Mouse (Mus musculus) heart, embryonic 13.5 days (tissue): ENCODE measurements around the gene Pabpc4. TPM values are rescaled to one million over a fixed set of nuclear protein-coding genes. Genes with fewer than 3 reads are reported as not detected.
A peak's percentile ranks its signal among the peaks of the same experiment; 100 is the strongest.

Source experiments
- ATAC-seq: fragments of 200-750 bp; cut with Nextera tagmentation; 2 replicates; pipeline ENCODE4 v1.8.0; 2017; ENCODE audit warnings: moderate TSS enrichment; ENCODE audit not compliant: insufficient number of reproducible peaks, low FRiP score, low TSS enrichment; ENCODE audit errors: extremely low read depth
- H3K27ac ChIP-seq: fragments of 300-500 bp; sonication (generic); replicated peaks from 2 replicates; pipeline ENCODE4 v1.5.1; 2015; ENCODE audit warnings: moderate library complexity, mild to moderate bottlenecking, inconsistent platforms
- H3K27me3 ChIP-seq: fragments of 300-500 bp; sonication (generic); replicated peaks from 2 replicates; pipeline ENCODE4 v1.6.1; 2015; ENCODE audit warnings: mild to moderate bottlenecking, inconsistent platforms
- H3K36me3 ChIP-seq: fragments of 300-500 bp; sonication (generic); 2 replicates; pipeline ENCODE4 v1.6.1; 2015; ENCODE audit warnings: mild to moderate bottlenecking, inconsistent platforms
- H3K4me1 ChIP-seq: fragments of 300-500 bp; sonication (generic); 2 replicates; pipeline ENCODE4 v1.6.1; 2015; ENCODE audit warnings: inconsistent platforms
- H3K4me2 ChIP-seq: fragments of 300-500 bp; sonication (generic); 2 replicates; pipeline ENCODE4 v1.6.1; 2015; ENCODE audit warnings: inconsistent platforms, mild to moderate bottlenecking, moderate library complexity
- H3K4me3 ChIP-seq: fragments of 300-500 bp; sonication (generic); 2 replicates; pipeline ENCODE4 v1.5.1; 2015; ENCODE audit warnings: moderate library complexity, mild to moderate bottlenecking, inconsistent platforms
- H3K9ac ChIP-seq: fragments of 300-500 bp; sonication (generic); 2 replicates; pipeline ENCODE4 v1.6.1; 2015; ENCODE audit warnings: inconsistent platforms, mild to moderate bottlenecking, moderate library complexity
- H3K9me3 ChIP-seq: fragments of 300-500 bp; sonication (generic); 2 replicates; pipeline ENCODE4 v1.6.1; 2016; ENCODE audit warnings: inconsistent platforms
- WGBS: fragments of 180-500 bp; shearing (Covaris S2); methylation state at CpG from one replicate; pipeline ENCODE4 v1.1.7; 2015; ENCODE audit warnings: mixed read lengths; 5-methylcytosine and 5-hydroxymethylcytosine counted together
- polyA plus RNA-seq: library from polyadenylated mRNA; unstranded; fragments of >200 nt; fragmentation: Nextera tagmentation; extraction: Ambion mirVana; gene quantifications from 2 replicates; pipeline ENCODE4 v1.2.1, GENCODE M21; 2015

The Pabpc4 gene
- polyA plus RNA-seq, 1 experiment from 2014 or later: 56.4 TPM

DNA sequence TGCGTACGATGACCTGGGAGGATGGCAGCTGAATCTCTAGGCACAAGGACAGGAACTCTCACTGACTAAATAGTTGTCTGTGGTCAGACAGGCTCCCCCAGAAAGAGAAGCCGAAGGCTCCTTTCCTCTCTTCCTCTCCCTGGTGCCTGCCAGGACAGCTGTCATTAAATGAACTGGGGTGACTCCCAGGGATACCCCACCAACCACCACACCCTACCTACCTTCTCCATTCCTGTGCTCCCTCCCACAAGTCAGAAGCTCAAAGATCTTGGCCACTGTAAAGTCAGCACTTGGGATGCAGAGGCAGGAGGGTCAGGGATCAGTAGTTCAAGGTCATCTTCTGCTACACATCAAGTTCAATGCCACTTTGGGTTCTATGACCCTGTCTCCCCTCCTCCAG lies 29.3 kb upstream of the Pabpc4 start:
- Histone ChIP-seq H3K4me1 (peaks cover 60% of the 10 kb centered on the region), H3K9me3 (no peaks in the 10 kb centered on the region), H3K27me3 (peaks cover 42% of the 10 kb centered on the region), H3K9ac (peak overlapping the region; percentile 83), H3K27ac (no peak overlapping the region), H3K36me3 (no peaks in the 10 kb centered on the region), H3K4me2 (peak overlapping the region; percentile 89; the same call in 1 of the 2 replicates), H3K4me3 (peak overlapping the region; percentile 60; the same call in 1 of the 2 replicates)
- 68% methylated on average over 3 of the region's 3 CpGs for WGBS
- ATAC-seq: no peak

DNA sequence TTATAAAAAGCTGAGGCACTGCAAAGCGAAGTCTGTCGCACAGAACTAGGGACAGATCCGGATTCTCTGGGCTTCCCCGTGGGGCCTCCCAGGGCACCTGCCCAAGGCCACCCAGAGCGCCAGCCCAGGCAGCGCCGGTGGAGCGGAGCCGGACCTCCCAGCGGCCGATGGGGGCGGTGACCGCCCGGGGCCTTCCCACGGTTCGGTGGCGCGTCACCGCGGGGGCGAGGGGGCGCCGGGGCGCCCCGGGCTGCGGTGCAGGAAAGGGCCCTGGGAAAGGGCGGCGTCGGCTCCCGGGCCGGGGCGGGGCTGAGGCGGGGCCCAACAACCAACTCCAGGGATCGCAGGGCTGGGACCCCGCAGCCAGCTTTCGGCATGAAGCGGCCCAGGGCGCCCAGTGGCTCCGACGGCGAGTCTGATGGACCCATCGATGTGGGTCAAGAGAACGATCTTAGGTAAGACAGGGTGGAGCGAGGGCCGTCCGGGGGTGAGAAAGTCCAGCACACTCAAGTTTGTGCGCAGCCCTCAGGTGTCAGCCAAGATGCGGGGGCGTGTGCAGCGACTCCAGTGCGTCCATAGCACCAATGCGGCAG lies 28.6 kb upstream of the Pabpc4 start, which contains the start of gene Heyl:
TSS of gene Heyl (plus strand) at position 65 of the 593 bp plus-strand sequence.
- WGBS: 3% methylated on average over 52 of the region's 52 CpGs

DNA sequence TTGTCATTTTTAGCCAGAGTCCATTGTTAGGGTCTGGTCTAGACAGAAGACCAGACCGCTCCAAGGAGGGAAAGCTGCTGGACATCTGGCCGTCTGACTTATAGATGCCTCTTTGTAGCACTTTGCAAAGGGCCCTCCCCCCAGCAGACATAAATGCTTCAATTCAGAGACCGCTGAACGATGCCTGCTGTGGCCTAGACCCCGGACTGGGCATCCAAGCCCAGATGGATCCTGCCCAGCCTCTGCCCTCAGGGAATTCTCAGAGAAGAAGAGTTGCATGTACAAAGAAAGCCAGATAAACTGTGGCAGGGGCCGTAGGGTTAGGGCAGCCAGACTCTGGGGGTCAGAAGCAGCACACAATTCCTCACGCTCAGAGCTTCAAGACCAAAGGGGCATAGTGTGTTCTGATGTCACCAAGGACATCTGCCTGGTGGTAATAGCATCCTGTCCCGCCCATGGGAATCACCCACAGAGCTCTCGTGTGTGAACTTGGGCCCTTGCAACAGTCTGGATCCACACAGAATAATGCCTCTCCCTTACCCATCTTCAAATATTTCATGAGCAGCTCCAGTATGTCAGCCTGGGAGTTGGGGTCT lies 26.2 kb upstream of the Pabpc4 start:
- H3K9ac ChIP-seq: peak overlapping the region; percentile 34; the same call in 1 of the 2 replicates
- H3K9me3 ChIP-seq: no peaks in the 10 kb centered on the region
- ATAC-seq: no peak
- peaks cover 69% of the 10 kb centered on the region for H3K4me1 ChIP-seq
- H3K36me3 ChIP-seq: no peaks in the 10 kb centered on the region
- H3K27ac ChIP-seq: peak overlapping the region; percentile 73
- H3K27me3 ChIP-seq: peaks cover 50% of the 10 kb centered on the region
- H3K4me2 ChIP-seq: peak overlapping the region; percentile 89
- peak overlapping the region; percentile 3; the same call in 1 of the 2 replicates for H3K4me3 ChIP-seq
- 64% methylated on average over 9 of the region's 9 CpGs for WGBS

More for the DNA sequence above, 28.6 kb upstream of the Pabpc4 start, which contains the start of gene Heyl:
- Histone ChIP-seq H3K4me3 (peak within 1 kb of the TSS; percentile 60), H3K4me2 (peak within 1 kb of the TSS; percentile 89), H3K9ac (peak within 1 kb of the TSS; percentile 83), H3K9me3 (no peaks in the 10 kb centered on the region), H3K27ac (peak within 1 kb of the TSS; percentile 29; the same call in 1 of the 2 replicates), H3K27me3 (peaks cover 47% of the 10 kb centered on the region), H3K36me3 (no peaks in the 10 kb centered on the region), H3K4me1 (peaks cover 60% of the 10 kb centered on the region)
- ATAC-seq: peak; percentile 43; the same call in 1 of the 2 replicates

DNA sequence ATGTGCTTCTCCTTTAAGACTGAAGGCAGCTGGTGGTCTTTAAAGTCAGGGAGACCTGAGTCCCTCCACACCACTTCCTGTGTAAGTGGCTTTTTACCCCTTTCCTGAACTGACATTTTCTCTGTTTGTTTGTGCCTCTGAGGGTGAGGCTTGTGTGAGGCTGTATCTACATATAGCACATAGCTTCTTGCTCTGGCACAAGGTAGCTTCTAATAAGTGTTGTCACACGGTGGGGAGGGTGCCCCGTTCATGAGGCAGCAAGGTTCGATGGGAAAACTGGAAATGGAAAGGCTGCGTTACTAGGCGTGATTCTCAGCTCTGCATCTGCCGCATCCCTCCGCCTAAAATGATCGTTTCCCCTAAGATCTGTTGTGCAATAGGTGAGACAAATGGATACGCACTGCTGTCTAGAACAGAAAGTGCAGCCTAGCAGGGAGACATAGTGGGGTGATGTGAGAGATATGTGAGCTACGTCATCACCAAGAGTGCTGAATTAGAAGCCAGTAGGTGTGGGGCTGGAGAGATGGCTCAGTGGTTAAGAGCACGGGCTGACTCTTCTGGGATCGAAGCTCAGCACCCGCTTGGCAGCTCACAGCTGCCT lies 25.6 kb upstream of the Pabpc4 start:
- Histone ChIP-seq H3K4me1 (peaks cover 69% of the 10 kb centered on the region), H3K9ac (peak overlapping the region; percentile 34), H3K4me2 (peak overlapping the region; percentile 89), H3K4me3 (0 out of 2 replicates have a peak overlapping the region, but pooled peaks have one; percentile 3), H3K9me3 (no peaks in the 10 kb centered on the region), H3K27me3 (peaks cover 50% of the 10 kb centered on the region), H3K27ac (peak overlapping the region; percentile 73), H3K36me3 (peaks cover 3% of the 10 kb centered on the region; the same call in 1 of the 2 replicates)
- no peak for ATAC-seq
- WGBS: 72% methylated on average over 13 of the region's 13 CpGs

DNA sequence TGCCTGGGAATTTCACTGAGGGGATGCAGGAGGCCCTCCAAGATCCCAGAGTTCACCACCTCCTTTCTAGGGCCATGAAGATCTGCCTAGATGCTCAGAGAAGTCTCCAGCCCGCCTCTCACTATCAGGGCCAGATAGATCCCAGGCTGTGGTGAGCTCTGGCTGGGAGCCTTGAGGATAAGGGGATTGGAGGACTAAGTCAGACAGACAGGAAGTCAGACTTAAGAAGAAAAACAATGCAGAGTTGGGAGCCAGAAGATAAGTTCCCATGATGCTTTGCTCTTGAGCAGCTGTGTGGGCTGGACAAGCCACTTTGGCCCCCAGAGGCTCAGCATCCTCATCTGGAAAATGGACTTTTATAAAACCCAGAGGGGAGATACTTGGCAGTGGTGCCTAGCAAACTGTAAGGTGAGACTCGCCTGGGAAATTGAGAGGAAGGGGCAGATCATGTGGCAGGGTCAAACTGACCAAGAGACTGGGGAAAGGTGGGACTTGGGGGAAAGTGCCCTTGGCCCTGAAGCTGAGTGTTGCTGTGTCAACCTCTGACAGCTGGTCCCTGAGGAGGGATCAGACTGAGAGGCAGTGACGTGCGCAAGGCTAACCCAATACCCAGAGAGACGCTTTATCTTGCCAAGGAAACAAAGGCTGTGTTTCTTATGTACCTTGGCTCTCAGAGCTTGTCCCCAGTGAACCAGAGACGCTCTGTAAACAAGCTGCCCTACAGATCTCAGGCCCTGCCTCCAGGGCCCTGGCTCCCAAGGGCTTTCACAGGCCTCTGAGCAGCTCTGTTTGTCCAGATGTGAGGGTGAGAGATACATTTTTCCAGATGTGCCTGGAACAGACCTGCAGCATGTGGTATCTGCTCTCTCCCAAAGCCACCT lies 24.5 kb upstream of the Pabpc4 start:
- Histone ChIP-seq H3K9me3 (no peaks in the 10 kb centered on the region), H3K4me1 (peaks cover 68% of the 10 kb centered on the region), H3K27ac (peak overlapping the region; percentile 73), H3K4me2 (peak overlapping the region; percentile 89; the same call in 1 of the 2 replicates), H3K27me3 (peaks cover 47% of the 10 kb centered on the region), H3K36me3 (peaks cover 6% of the 10 kb centered on the region; the same call in 1 of the 2 replicates), H3K4me3 (no peak overlapping the region), H3K9ac (no peak overlapping the region)
- no peak for ATAC-seq
- 56% methylated on average over 6 of the region's 6 CpGs for WGBS

DNA sequence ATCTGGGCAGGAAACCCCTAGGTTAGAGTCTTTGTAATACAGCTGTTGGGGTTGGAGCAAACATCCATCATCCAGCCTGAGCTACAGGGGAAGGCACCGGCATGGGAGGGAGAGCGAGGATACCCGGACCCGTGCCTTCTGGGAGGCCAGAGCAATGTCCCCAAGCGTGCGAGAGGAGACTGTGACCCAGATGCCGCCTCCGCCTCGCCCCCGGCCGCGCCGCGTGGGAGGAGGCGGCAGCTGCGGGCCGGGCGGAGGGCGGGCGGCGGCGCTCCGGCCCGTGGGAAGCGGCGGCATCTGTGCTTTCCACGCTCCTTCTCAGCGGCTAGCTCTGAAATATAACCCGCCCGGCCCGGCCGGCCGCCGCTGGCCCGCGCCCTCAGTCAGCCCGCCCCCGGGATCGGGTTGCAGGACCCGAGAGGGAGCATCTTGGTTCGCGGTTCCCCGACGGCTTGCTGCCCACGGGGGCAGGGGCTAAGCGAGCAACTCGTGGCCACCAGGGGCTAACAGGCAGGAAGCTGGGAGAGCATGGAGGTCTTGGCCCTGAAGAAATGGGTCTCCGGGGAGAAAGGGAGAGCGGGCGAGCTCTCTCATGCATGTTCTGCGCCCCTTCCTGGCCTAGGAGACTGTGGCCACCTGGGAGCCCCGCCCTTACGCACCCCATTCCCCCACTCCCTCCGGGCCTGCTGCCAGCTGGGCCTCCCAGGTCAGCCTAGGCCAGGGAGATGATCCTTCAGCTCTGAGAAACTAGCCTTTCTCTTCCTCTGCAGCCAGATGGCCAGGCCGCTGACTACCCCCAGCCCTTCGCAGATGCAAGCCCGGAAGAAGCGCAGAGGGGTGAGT lies 22.6 kb upstream of the Pabpc4 start:
- Histone ChIP-seq H3K36me3 (peaks cover 6% of the 10 kb centered on the region; the same call in 1 of the 2 replicates), H3K9ac (peak overlapping the region; percentile 72), H3K9me3 (no peaks in the 10 kb centered on the region), H3K4me1 (peaks cover 60% of the 10 kb centered on the region), H3K27me3 (peaks cover 33% of the 10 kb centered on the region), H3K4me2 (peak overlapping the region; percentile 71), H3K4me3 (peak overlapping the region; percentile 44), H3K27ac (peak overlapping the region; percentile 73)
- 8% methylated on average over 58 of the region's 58 CpGs for WGBS
- ATAC-seq: 0 out of 2 replicates have a peak, but pooled peaks have one; percentile 16

DNA sequence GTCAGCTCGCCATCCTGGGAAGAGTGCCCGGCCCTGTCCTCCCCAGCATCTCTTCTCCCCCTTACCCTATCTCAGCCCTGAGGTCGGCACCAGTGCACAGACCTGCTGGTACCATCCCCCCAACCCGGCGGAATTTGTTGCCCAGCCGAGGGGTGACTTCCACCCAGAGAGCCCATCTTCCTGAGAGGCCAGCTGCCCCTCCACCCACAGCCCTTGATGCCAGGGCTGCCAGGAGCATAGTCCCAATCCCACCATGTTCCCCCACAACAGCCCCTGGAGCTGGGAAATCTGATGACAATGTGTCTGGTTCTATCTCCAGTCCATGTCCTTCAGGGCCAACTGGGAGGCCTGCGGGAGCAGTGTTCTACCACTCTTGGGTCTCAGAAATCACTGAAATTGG lies 15.9 kb upstream of the Pabpc4 start:
- WGBS: 76% methylated on average over 7 of the region's 7 CpGs
- no peaks in the 10 kb centered on the region for H3K9me3 ChIP-seq
- H3K4me3 ChIP-seq: no peak overlapping the region
- no peak overlapping the region for H3K4me2 ChIP-seq
- H3K9ac ChIP-seq: no peak overlapping the region
- H3K36me3 ChIP-seq: peaks cover 6% of the 10 kb centered on the region; the same call in 1 of the 2 replicates
- H3K27me3 ChIP-seq: 0 out of 2 replicates have a peak, but pooled peaks cover 5% of the 10 kb centered on the region
- ATAC-seq: no peak
- peak overlapping the region; percentile 96 for H3K27ac ChIP-seq
- peaks cover 46% of the 10 kb centered on the region for H3K4me1 ChIP-seq

DNA sequence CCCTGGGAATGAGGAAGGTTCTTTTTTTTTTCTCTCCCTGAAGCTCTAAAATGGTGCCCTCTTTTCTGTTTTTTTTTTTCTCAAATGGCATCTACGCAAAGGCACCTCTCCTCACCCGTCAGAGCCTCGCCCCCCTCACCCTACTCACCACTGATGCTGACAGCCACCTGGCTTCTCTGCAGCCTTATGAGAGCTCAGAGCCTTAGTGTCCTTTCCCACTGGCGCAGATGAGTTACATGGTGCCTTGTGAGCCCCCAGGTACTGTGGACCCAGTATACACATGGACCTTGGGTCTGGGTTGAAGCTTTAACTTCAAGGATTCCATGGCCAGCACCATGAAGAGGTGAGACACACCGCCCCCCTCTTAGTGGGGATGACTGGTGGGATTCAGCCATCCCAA lies 15.5 kb upstream of the Pabpc4 start:
- H3K9ac ChIP-seq: no peak overlapping the region; the same call in 1 of the 2 replicates
- H3K36me3 ChIP-seq: peaks cover 2% of the 10 kb centered on the region; the same call in 1 of the 2 replicates
- peak overlapping the region; percentile 39 for H3K4me2 ChIP-seq
- H3K4me1 ChIP-seq: peaks cover 46% of the 10 kb centered on the region
- peak overlapping the region; percentile 96 for H3K27ac ChIP-seq
- WGBS: 77% methylated on average over 5 of the region's 5 CpGs
- H3K27me3 ChIP-seq: 0 out of 2 replicates have a peak, but pooled peaks cover 5% of the 10 kb centered on the region
- H3K4me3 ChIP-seq: no peak overlapping the region
- H3K9me3 ChIP-seq: no peaks in the 10 kb centered on the region
- ATAC-seq: no peak

DNA sequence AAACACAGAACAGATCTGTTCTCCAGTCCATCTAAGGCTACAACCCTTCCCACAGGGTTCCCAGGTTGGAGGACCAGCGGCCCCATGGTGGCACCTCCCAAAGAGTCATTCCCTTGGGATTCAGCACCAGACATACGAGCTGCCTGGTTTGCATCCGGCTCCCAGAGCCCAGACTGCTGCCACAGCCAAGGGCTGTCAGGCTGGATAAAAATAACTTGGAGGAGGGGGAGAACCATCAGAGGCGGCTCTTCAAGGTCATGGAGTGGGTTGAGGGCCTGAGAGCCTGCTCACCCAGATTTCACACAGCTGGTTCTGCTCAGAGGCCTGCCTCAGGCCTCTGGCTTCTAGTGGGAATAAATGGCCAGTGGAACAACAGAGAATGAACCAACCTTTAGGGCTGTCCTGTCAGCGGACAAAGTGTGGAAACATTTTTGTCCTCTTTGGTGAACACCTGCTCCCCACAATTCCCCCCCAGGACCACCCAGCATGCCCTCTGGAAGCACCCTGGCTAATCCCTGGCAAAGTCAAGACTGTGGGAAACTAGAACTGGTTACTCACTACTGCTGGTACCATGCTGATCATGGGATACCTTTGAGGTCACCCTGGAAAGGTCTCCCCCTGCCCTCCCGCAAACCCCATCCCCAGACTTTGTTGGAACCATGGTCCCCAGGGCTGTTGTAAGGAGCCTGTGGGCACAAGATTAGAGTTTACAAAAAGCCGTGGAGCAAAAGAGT lies 14.8 kb upstream of the Pabpc4 start:
- ATAC-seq: peak; percentile 25; the same call in 1 of the 2 replicates
- Histone ChIP-seq H3K4me2 (peak overlapping the region; percentile 39), H3K4me1 (peaks cover 51% of the 10 kb centered on the region)

More for the DNA sequence above, 14.8 kb upstream of the Pabpc4 start:
- H3K4me3 ChIP-seq: no peak overlapping the region
- 35% methylated on average over 7 of the region's 7 CpGs for WGBS
- peak overlapping the region; percentile 96 for H3K27ac ChIP-seq
- peak overlapping the region; percentile 70 for H3K9ac ChIP-seq
- no peaks in the 10 kb centered on the region for H3K36me3 ChIP-seq
- H3K27me3 ChIP-seq: 0 out of 2 replicates have a peak, but pooled peaks cover under 1% of the 10 kb centered on the region
- no peaks in the 10 kb centered on the region for H3K9me3 ChIP-seq
